Mouse (Mus musculus): ENCODE data around the gene Mrs2.

- no peak for TF ChIP-seq CTCF (conservative IDR thresholded peaks at IDR 0.05; ENCODE audit: low read length)
- TF ChIP-seq NANOG (IDR thresholded peaks at IDR 0.05; ENCODE audit: borderline replicate concordance, low read length) = no peak
Measured at GRCm38 (mm10) chr13:24977820-24978342, 42.3 kb downstream of the Mrs2 start.

Data from E14TG2a.4 (cell line).